Mouse (Mus musculus) myocyte (in vitro differentiated cells): ENCODE measurements around the gene Abhd12.

ENCODE experiments used
- MAX ChIP-seq: IDR thresholded peaks from one replicate; pipeline ENCODE4 v1.6.1; 2011; ENCODE audit warnings: low read depth, mild to moderate bottlenecking, control low read depth
- MYOD1 ChIP-seq, 3 experiments: IDR thresholded peaks; one replicate each; pipeline ENCODE4 v1.6.1; 2011; ENCODE audit warnings: control low read depth in 2 of 3, low read depth in 2 of 3, mild to moderate bottlenecking in 2 of 3, moderate library complexity in 1 of 3; ENCODE audit not compliant: insufficient read length in 2 of 3, control insufficient read depth in 1 of 3
- MYOG ChIP-seq, 3 experiments: IDR thresholded peaks; one replicate each; pipeline ENCODE4 v1.6.1; 2011; ENCODE audit warnings: control low read depth in 2 of 3, low read depth in 2 of 3, mild to moderate bottlenecking in 2 of 3; ENCODE audit not compliant: insufficient read length in 2 of 3, control insufficient read depth in 1 of 3, insufficient read depth in 1 of 3
- POLR2A ChIP-seq: IDR thresholded peaks from one replicate; pipeline ENCODE4 v1.6.1; 2011; ENCODE audit warnings: low read depth, mild to moderate bottlenecking, control low read depth, moderate library complexity; ENCODE audit not compliant: insufficient read length
- POLR2AphosphoS2 ChIP-seq: IDR thresholded peaks from one replicate; pipeline ENCODE4 v1.6.1; 2011; ENCODE audit warnings: low read depth, control low read depth; ENCODE audit not compliant: insufficient read length
- SRF ChIP-seq: IDR thresholded peaks from one replicate; pipeline ENCODE4 v1.6.1; 2011; ENCODE audit warnings: low read depth; ENCODE audit not compliant: control insufficient read depth, insufficient read length
- USF1 ChIP-seq: IDR thresholded peaks from one replicate; pipeline ENCODE4 v1.6.1; 2011; ENCODE audit warnings: low read depth, mild to moderate bottlenecking, control low read depth, moderate library complexity

DNA sequence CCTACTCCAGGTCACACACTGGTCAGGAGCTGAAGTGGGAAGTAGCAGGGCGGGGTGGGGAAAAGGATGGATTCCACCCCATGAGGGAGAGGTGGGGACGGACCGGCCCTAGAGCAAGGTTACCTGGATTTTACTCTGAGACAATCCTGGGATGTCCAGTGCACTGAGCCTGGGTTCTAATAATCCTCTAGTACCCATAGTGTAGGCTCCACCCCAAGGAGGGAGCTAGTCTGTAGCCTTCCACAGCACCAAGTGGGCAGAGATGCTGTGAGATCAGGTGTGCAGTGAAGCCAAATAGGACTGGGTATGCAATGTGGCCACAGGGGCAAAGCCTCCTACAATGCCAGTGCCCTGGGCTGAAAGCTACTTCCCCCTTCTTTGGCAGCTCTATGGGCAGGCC lies 66.8 kb downstream of the Abhd12 start:
- no peak for TF ChIP-seq SRF
- no peak for TF ChIP-seq POLR2AphosphoS2
- TF ChIP-seq MYOD1 (IDR thresholded peaks at IDR 0.05; ENCODE audit: control insufficient read depth in 1 of 3, insufficient read length in 2 of 3, low read depth in 2 of 3) = no peak
- no peak for TF ChIP-seq POLR2A
- TF ChIP-seq MAX = no peak
- no peak for TF ChIP-seq USF1
- TF ChIP-seq MYOG (IDR thresholded peaks at IDR 0.05; ENCODE audit: control insufficient read depth in 1 of 3, insufficient read depth in 1 of 3, insufficient read length in 2 of 3, low read depth in 2 of 3) = no peak
